Mouse (Mus musculus) myocyte (in vitro differentiated cells): ENCODE measurements around the gene Tmsb4x.
A peak's percentile ranks its signal among the peaks of the same experiment; 100 is the strongest.

Experiments
- CEBPB ChIP-seq: IDR thresholded peaks from 2 replicates; pipeline ENCODE4 v1.6.1; 2011; ENCODE audit warnings: mild to moderate bottlenecking, moderate library complexity; ENCODE audit not compliant: poor library complexity, insufficient read depth, severe bottlenecking
- MAX ChIP-seq: IDR thresholded peaks from one replicate; pipeline ENCODE4 v1.6.1; 2011; ENCODE audit warnings: low read depth, mild to moderate bottlenecking, control low read depth
- MYOD1 ChIP-seq, 3 experiments: IDR thresholded peaks; one replicate each; pipeline ENCODE4 v1.6.1; 2011; ENCODE audit warnings: control low read depth in 2 of 3, low read depth in 2 of 3, mild to moderate bottlenecking in 2 of 3, moderate library complexity in 1 of 3; ENCODE audit not compliant: insufficient read length in 2 of 3, control insufficient read depth in 1 of 3
- MYOG ChIP-seq, 3 experiments: IDR thresholded peaks; one replicate each; pipeline ENCODE4 v1.6.1; 2011; ENCODE audit warnings: control low read depth in 2 of 3, low read depth in 2 of 3, mild to moderate bottlenecking in 2 of 3; ENCODE audit not compliant: insufficient read length in 2 of 3, control insufficient read depth in 1 of 3, insufficient read depth in 1 of 3
- POLR2A ChIP-seq: IDR thresholded peaks from one replicate; pipeline ENCODE4 v1.6.1; 2011; ENCODE audit warnings: low read depth, mild to moderate bottlenecking, control low read depth, moderate library complexity; ENCODE audit not compliant: insufficient read length
- REST ChIP-seq: IDR thresholded peaks from one replicate; pipeline ENCODE4 v1.6.1; 2011; ENCODE audit warnings: mild to moderate bottlenecking, control low read depth, moderate library complexity; ENCODE audit not compliant: insufficient read depth, insufficient read length
- SRF ChIP-seq: IDR thresholded peaks from one replicate; pipeline ENCODE4 v1.6.1; 2011; ENCODE audit warnings: low read depth; ENCODE audit not compliant: control insufficient read depth, insufficient read length
- TCF12 ChIP-seq: IDR thresholded peaks from one replicate; pipeline ENCODE4 v1.6.1; 2011; ENCODE audit warnings: mild to moderate bottlenecking, control low read depth; ENCODE audit not compliant: poor library complexity, insufficient read depth, severe bottlenecking
- USF1 ChIP-seq: IDR thresholded peaks from one replicate; pipeline ENCODE4 v1.6.1; 2011; ENCODE audit warnings: low read depth, mild to moderate bottlenecking, control low read depth, moderate library complexity

DNA sequence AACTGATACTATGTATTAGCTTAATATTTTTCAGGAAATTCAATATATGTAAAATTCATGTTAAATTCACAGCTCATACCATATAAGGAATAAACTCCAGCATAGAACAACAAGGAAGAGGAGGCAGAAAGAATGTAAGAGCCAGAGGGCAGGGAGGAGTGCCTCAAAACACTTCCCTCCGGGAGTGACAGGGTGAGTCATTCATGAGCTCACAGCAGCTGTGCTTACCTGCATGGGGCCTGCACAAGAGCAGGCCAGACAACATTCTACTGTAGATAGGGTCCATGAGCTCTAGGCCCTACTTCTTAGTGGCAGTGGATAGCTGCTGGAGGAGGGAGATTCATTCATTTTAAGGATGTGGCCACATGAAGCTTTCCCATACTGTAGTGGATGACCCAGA lies 20.7 kb upstream of the Tmsb4x start:
- TF ChIP-seq MYOD1 (IDR thresholded peaks at IDR 0.05; ENCODE audit: control insufficient read depth in 1 of 3, insufficient read length in 2 of 3, low read depth in 2 of 3), result peak in 2 of 3 experiments; percentile 24 to 55
- no peak for TF ChIP-seq USF1
- TF ChIP-seq TCF12, result no peak
- TF ChIP-seq POLR2A, result no peak
- no peak for TF ChIP-seq SRF
- no peak for TF ChIP-seq MAX
- no peak for TF ChIP-seq REST
- peak in 1 of 3 experiments; percentile 36 for TF ChIP-seq MYOG (IDR thresholded peaks at IDR 0.05; ENCODE audit: control insufficient read depth in 1 of 3, insufficient read depth in 1 of 3, insufficient read length in 2 of 3, low read depth in 2 of 3)
- TF ChIP-seq CEBPB, result no peak
